Mouse (Mus musculus): Measurements from ENCODE around the gene Etv4. TPM values are rescaled to one million over a fixed set of nuclear protein-coding genes. Genes with fewer than 3 reads are reported as not detected.

Gene Etv4
- 1 to 10 TPM; 1.1 to 1.9 (median 1.5) TPM for total RNA-seq (2022)

GRCm38 (mm10) chr11:101785143-101785851 is at the start of gene Etv4:
Etv4 (minus strand) TSS chr11:101785371.
- DNase-seq (ENCODE audit: low spot score in 2 of 2), result peak; percentile 58 to 67

GRCm38 (mm10) chr11:101832001-101832400 is 46.8 kb upstream of the Etv4 start:
- no peak for DNase-seq (ENCODE audit: low spot score in 2 of 2)

GRCm38 (mm10) chr11:101830616-101831015 is 45.4 kb upstream of the Etv4 start:
- no peak for DNase-seq (ENCODE audit: low spot score in 2 of 2)

GRCm38 (mm10) chr11:101830112-101830511 is 44.9 kb upstream of the Etv4 start:
- peak; percentile 17 to 37 for DNase-seq (ENCODE audit: low spot score in 2 of 2)

GRCm38 (mm10) chr11:101828718-101829117 is 43.5 kb upstream of the Etv4 start:
- DNase-seq (ENCODE audit: low spot score in 2 of 2), result no peak

- DNase-seq (ENCODE audit: low spot score in 2 of 2), result no peak
Observed at GRCm38 (mm10) chr11:101823210-101823609, 38.0 kb upstream of the Etv4 start.

GRCm38 (mm10) chr11:101820899-101821298 is 35.7 kb upstream of the Etv4 start:
- DNase-seq (ENCODE audit: low spot score in 2 of 2), result no peak

- DNase-seq (ENCODE audit: low spot score in 2 of 2), result no peak
Observed at GRCm38 (mm10) chr11:101819853-101820252, 34.7 kb upstream of the Etv4 start.

- no peak for DNase-seq (ENCODE audit: low spot score in 2 of 2)
Observed at GRCm38 (mm10) chr11:101815103-101816085, 30.2 kb upstream of the Etv4 start.

GRCm38 (mm10) chr11:101814375-101815102 is 29.4 kb upstream of the Etv4 start:
- DNase-seq (ENCODE audit: low spot score in 2 of 2), result peak; percentile 56 to 66

- peak; percentile 60 to 66 for DNase-seq (ENCODE audit: low spot score in 2 of 2)
Observed at GRCm38 (mm10) chr11:101813259-101813658, 28.1 kb upstream of the Etv4 start.

- DNase-seq (ENCODE audit: low spot score in 2 of 2), result no peak
Observed at GRCm38 (mm10) chr11:101809060-101809828, 24.1 kb upstream of the Etv4 start.

GRCm38 (mm10) chr11:101807266-101807665 is 22.1 kb upstream of the Etv4 start:
- DNase-seq (ENCODE audit: low spot score in 2 of 2), result no peak

GRCm38 (mm10) chr11:101806741-101807140 is 21.6 kb upstream of the Etv4 start:
- no peak for DNase-seq (ENCODE audit: low spot score in 2 of 2)

- DNase-seq (ENCODE audit: low spot score in 2 of 2), result no peak
Observed at GRCm38 (mm10) chr11:101805113-101805704, 20.0 kb upstream of the Etv4 start.

GRCm38 (mm10) chr11:101801386-101801785 is 16.2 kb upstream of the Etv4 start:
- no peak for DNase-seq (ENCODE audit: low spot score in 2 of 2)

GRCm38 (mm10) chr11:101798083-101798482 is 12.9 kb upstream of the Etv4 start:
- no peak for DNase-seq (ENCODE audit: low spot score in 2 of 2)

GRCm38 (mm10) chr11:101797355-101797754 is 12.2 kb upstream of the Etv4 start:
- DNase-seq (ENCODE audit: low spot score in 2 of 2), result no peak

- peak in 1 of 2 experiments; percentile 36 for DNase-seq (ENCODE audit: low spot score in 2 of 2)
Observed at GRCm38 (mm10) chr11:101790811-101791526, 5.8 kb upstream of the Etv4 start.

GRCm38 (mm10) chr11:101787432-101787831 is 2.3 kb upstream of the Etv4 start:
- no peak for DNase-seq (ENCODE audit: low spot score in 2 of 2)

Measured in gastrocnemius, adult 8-10 months (tissue).